Mouse (Mus musculus) forebrain, embryonic 13.5 days (tissue): Measurements from ENCODE around the gene Exoc8. TPM values are rescaled to one million over a fixed set of nuclear protein-coding genes. Genes with fewer than 3 reads are reported as not detected.
A peak's percentile ranks its signal among the peaks of the same experiment; 100 is the strongest.

Experiments used
- ATAC-seq: fragments of 200-750 bp; cut with Nextera tagmentation; 2 replicates; pipeline ENCODE4 v1.8.0; 2017
- H3K27ac ChIP-seq: fragments of 300-500 bp; sonication (generic); 2 replicates; pipeline ENCODE4 v1.5.1; 2015; ENCODE audit warnings: inconsistent platforms, mild to moderate bottlenecking, moderate library complexity
- H3K27me3 ChIP-seq: fragments of 300-500 bp; sonication (generic); 2 replicates; pipeline ENCODE4 v1.6.1; 2015; ENCODE audit warnings: mild to moderate bottlenecking, inconsistent platforms
- H3K36me3 ChIP-seq: fragments of 300-500 bp; sonication (generic); 2 replicates; pipeline ENCODE4 v1.6.1; 2015; ENCODE audit warnings: mild to moderate bottlenecking, inconsistent platforms; ENCODE audit not compliant: poor library complexity, severe bottlenecking
- H3K4me1 ChIP-seq: fragments of 300-500 bp; sonication (generic); 2 replicates; pipeline ENCODE4 v1.6.1; 2015; ENCODE audit warnings: inconsistent platforms
- H3K4me2 ChIP-seq: fragments of 300-500 bp; sonication (generic); 2 replicates; pipeline ENCODE4 v1.6.1; 2015; ENCODE audit warnings: inconsistent platforms, mild to moderate bottlenecking, moderate library complexity
- H3K4me3 ChIP-seq: fragments of 300-500 bp; sonication (generic); 2 replicates; pipeline ENCODE4 v1.5.1; 2015; ENCODE audit warnings: mild to moderate bottlenecking, inconsistent platforms
- H3K9ac ChIP-seq: fragments of 300-500 bp; sonication (generic); 2 replicates; pipeline ENCODE4 v1.6.1; 2015; ENCODE audit warnings: mild to moderate bottlenecking, inconsistent platforms
- H3K9me3 ChIP-seq: fragments of 300-500 bp; sonication (generic); replicated peaks from 2 replicates; pipeline ENCODE4 v1.6.1; 2016; ENCODE audit warnings: inconsistent platforms
- WGBS: fragments of 180-500 bp; shearing (Covaris S2); methylation state at CpG from one replicate; pipeline ENCODE4 v1.1.7; 2015; 5-methylcytosine and 5-hydroxymethylcytosine counted together
- polyA plus RNA-seq: library from polyadenylated mRNA; unstranded; fragments of >200 nt; fragmentation: Nextera tagmentation; extraction: Ambion mirVana; gene quantifications from 2 replicates; pipeline ENCODE4 v1.2.1, GENCODE M21; 2015

Gene Exoc8
- polyA plus RNA-seq, 1 experiment from 2014 or later = 11.1 TPM

- 8% methylated on average over 31 of the region's 31 CpGs for WGBS
- H3K9ac ChIP-seq = peak overlapping the region; percentile 89
- H3K9me3 ChIP-seq = no peaks in the 10 kb centered on the region
- H3K27ac ChIP-seq = peak overlapping the region; percentile 63
- peak; percentile 3; the same call in 1 of the 2 replicates for ATAC-seq
- peak overlapping the region; percentile 98 for H3K4me3 ChIP-seq
- peaks cover 64% of the 10 kb centered on the region for H3K36me3 ChIP-seq
- peak overlapping the region; percentile 99 for H3K4me2 ChIP-seq
- H3K4me1 ChIP-seq = peaks cover 28% of the 10 kb centered on the region
- no peaks in the 10 kb centered on the region for H3K27me3 ChIP-seq
These were observed 873 bp upstream of the Exoc8 start for GRCm38 (mm10) chr8:124898251-124898905.

- 1% methylated on average over 51 of the region's 60 CpGs for WGBS
- no peaks in the 10 kb centered on the region for H3K9me3 ChIP-seq
- peaks cover 28% of the 10 kb centered on the region for H3K4me1 ChIP-seq
- peak overlapping the region; percentile 99 for H3K4me2 ChIP-seq
- ATAC-seq = peak; percentile 26
- peaks cover 55% of the 10 kb centered on the region for H3K36me3 ChIP-seq
- peak overlapping the region; percentile 98 for H3K4me3 ChIP-seq
- peak overlapping the region; percentile 70 for H3K27ac ChIP-seq
- H3K9ac ChIP-seq = peak overlapping the region; percentile 89
- no peaks in the 10 kb centered on the region for H3K27me3 ChIP-seq
These were observed 696 bp downstream of the Exoc8 start for GRCm38 (mm10) chr8:124896632-124897385.

GRCm38 (mm10) chr8:124896010-124896631 lies 1.4 kb downstream of the Exoc8 start:
- H3K9me3 ChIP-seq = no peaks in the 10 kb centered on the region
- peak overlapping the region; percentile 99 for H3K4me2 ChIP-seq
- H3K36me3 ChIP-seq = peaks cover 57% of the 10 kb centered on the region
- WGBS = 83% methylated on average over 26 of the region's 26 CpGs
- peaks cover 28% of the 10 kb centered on the region for H3K4me1 ChIP-seq
- no peaks in the 10 kb centered on the region for H3K27me3 ChIP-seq
- peak overlapping the region; percentile 89 for H3K9ac ChIP-seq
- peak overlapping the region; percentile 98 for H3K4me3 ChIP-seq
- ATAC-seq = no peak
- no peak overlapping the region for H3K27ac ChIP-seq

GRCm38 (mm10) chr8:124892596-124892995 lies 4.9 kb downstream of the Exoc8 start:
- H3K27me3 ChIP-seq = no peaks in the 10 kb centered on the region
- no peak overlapping the region for H3K27ac ChIP-seq
- H3K4me1 ChIP-seq = peaks cover 16% of the 10 kb centered on the region
- H3K36me3 ChIP-seq = peaks cover 72% of the 10 kb centered on the region
- H3K4me2 ChIP-seq = no peak overlapping the region
- 78% methylated on average over 3 of the region's 3 CpGs for WGBS
- ATAC-seq = no peak
- H3K9me3 ChIP-seq = peaks cover 6% of the 10 kb centered on the region; the same call in 1 of the 2 replicates
- H3K4me3 ChIP-seq = no peak overlapping the region
- H3K9ac ChIP-seq = no peak overlapping the region

- peaks cover 90% of the 10 kb centered on the region for H3K36me3 ChIP-seq
These were observed 9.1 kb downstream of the Exoc8 start for GRCm38 (mm10) chr8:124888385-124888784.

GRCm38 (mm10) chr8:124878946-124879526 lies 18.5 kb downstream of the Exoc8 start:
- Histone ChIP-seq H3K27ac (no peak overlapping the region), H3K9me3 (no peaks in the 10 kb centered on the region), H3K36me3 (peaks cover 97% of the 10 kb centered on the region), H3K27me3 (no peaks in the 10 kb centered on the region), H3K4me2 (no peak overlapping the region), H3K4me3 (no peak overlapping the region), H3K4me1 (no peaks in the 10 kb centered on the region), H3K9ac (no peak overlapping the region)
- ATAC-seq = no peak
- WGBS = 87% methylated on average over 10 of the region's 10 CpGs

More at GRCm38 (mm10) chr8:124888385-124888784, 9.1 kb downstream of the Exoc8 start:
- no peak overlapping the region for H3K9ac ChIP-seq
- no peak overlapping the region for H3K27ac ChIP-seq
- H3K4me3 ChIP-seq = no peak overlapping the region
- H3K4me1 ChIP-seq = no peaks in the 10 kb centered on the region
- no peak for ATAC-seq
- no peak overlapping the region for H3K4me2 ChIP-seq
- H3K27me3 ChIP-seq = no peaks in the 10 kb centered on the region
- peaks cover 6% of the 10 kb centered on the region; the same call in 1 of the 2 replicates for H3K9me3 ChIP-seq
- 97% methylated on average over 5 of the region's 5 CpGs for WGBS

GRCm38 (mm10) chr8:124878141-124878540 lies 19.4 kb downstream of the Exoc8 start:
- ATAC-seq = no peak
- Histone ChIP-seq H3K9me3 (no peaks in the 10 kb centered on the region), H3K27ac (no peak overlapping the region), H3K4me1 (no peaks in the 10 kb centered on the region), H3K4me2 (no peak overlapping the region), H3K9ac (no peak overlapping the region), H3K4me3 (no peak overlapping the region), H3K36me3 (peaks cover 97% of the 10 kb centered on the region), H3K27me3 (no peaks in the 10 kb centered on the region)
- 95% methylated on average over 5 of the region's 5 CpGs for WGBS

- no peak overlapping the region for H3K4me3 ChIP-seq
- no peaks in the 10 kb centered on the region for H3K27me3 ChIP-seq
- no peak overlapping the region for H3K9ac ChIP-seq
- 94% methylated on average over 5 of the region's 5 CpGs for WGBS
- H3K9me3 ChIP-seq = no peaks in the 10 kb centered on the region
- H3K4me2 ChIP-seq = no peak overlapping the region
- H3K27ac ChIP-seq = no peak overlapping the region
- no peak for ATAC-seq
- H3K36me3 ChIP-seq = peaks cover 71% of the 10 kb centered on the region
- H3K4me1 ChIP-seq = no peaks in the 10 kb centered on the region
These were observed 24.8 kb downstream of the Exoc8 start for GRCm38 (mm10) chr8:124872690-124873089.

- WGBS = 92% methylated on average over 7 of the region's 7 CpGs
- Histone ChIP-seq H3K4me1 (no peaks in the 10 kb centered on the region), H3K9me3 (no peaks in the 10 kb centered on the region), H3K36me3 (peaks cover 71% of the 10 kb centered on the region), H3K27ac (no peak overlapping the region), H3K9ac (no peak overlapping the region), H3K27me3 (no peaks in the 10 kb centered on the region), H3K4me3 (no peak overlapping the region), H3K4me2 (no peak overlapping the region)
- no peak for ATAC-seq
These were observed 25.4 kb downstream of the Exoc8 start for GRCm38 (mm10) chr8:124872081-124872480.

- Histone ChIP-seq H3K36me3 (peaks cover 65% of the 10 kb centered on the region), H3K4me2 (no peak overlapping the region), H3K27ac (no peak overlapping the region), H3K4me3 (no peak overlapping the region), H3K9ac (no peak overlapping the region), H3K4me1 (no peaks in the 10 kb centered on the region), H3K27me3 (no peaks in the 10 kb centered on the region), H3K9me3 (no peaks in the 10 kb centered on the region)
- ATAC-seq = no peak
- 91% methylated on average over 7 of the region's 7 CpGs for WGBS
These were observed 26.0 kb downstream of the Exoc8 start for GRCm38 (mm10) chr8:124871474-124871873.

GRCm38 (mm10) chr8:124869708-124870107 lies 27.8 kb downstream of the Exoc8 start:
- no peak for ATAC-seq
- Histone ChIP-seq H3K4me2 (no peak overlapping the region), H3K4me3 (no peak overlapping the region), H3K27ac (no peak overlapping the region), H3K9me3 (no peaks in the 10 kb centered on the region), H3K9ac (no peak overlapping the region), H3K36me3 (peaks cover 52% of the 10 kb centered on the region), H3K4me1 (0 out of 2 replicates have a peak, but pooled peaks cover 2% of the 10 kb centered on the region), H3K27me3 (no peaks in the 10 kb centered on the region)
- 85% methylated on average over 6 of the region's 6 CpGs for WGBS

GRCm38 (mm10) chr8:124867126-124867525 lies 30.4 kb downstream of the Exoc8 start:
- H3K36me3 ChIP-seq = peaks cover 27% of the 10 kb centered on the region

More at GRCm38 (mm10) chr8:124867126-124867525, 30.4 kb downstream of the Exoc8 start:
- H3K9me3 ChIP-seq = no peaks in the 10 kb centered on the region
- H3K4me1 ChIP-seq = peaks cover 15% of the 10 kb centered on the region
- no peak overlapping the region for H3K4me2 ChIP-seq
- no peak overlapping the region for H3K4me3 ChIP-seq
- H3K27me3 ChIP-seq = no peaks in the 10 kb centered on the region
- H3K9ac ChIP-seq = no peak overlapping the region
- no peak for ATAC-seq
- no peak overlapping the region for H3K27ac ChIP-seq
- WGBS = 91% methylated on average over 2 of the region's 2 CpGs
